Mouse (Mus musculus): ENCODE data around the gene Wfdc6b. TPM values are rescaled to one million over a fixed set of nuclear protein-coding genes. Genes with fewer than 3 reads are reported as not detected.

The Wfdc6b gene
- polyA plus RNA-seq, 1 experiment from 2014 or later: not detected

DNA sequence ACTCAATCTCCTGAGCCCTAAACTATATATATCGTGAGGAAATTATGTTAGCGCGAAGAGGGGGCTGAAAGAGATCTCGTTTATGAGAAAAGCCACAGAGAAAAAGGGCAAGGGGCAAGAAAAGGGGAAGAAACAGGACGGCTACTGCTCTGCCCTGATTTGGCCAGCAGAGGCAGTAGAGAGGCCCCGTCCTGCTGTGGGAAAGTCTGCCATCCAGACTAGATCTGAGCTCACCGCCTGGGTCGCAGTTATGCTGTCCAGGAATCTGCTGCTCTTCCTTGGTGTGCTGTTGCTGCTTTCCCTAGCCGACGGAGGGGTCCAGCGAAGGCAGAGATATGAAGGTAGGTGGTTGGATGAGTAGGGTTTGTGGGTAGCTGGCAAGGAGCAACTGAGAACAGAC is 42.5 kb downstream of the Wfdc6b start, which contains the start of gene Wfdc10:
Gene Wfdc10, plus strand, starts transcription at position 189 of the 400 bp plus-strand sequence.
- H3K27ac ChIP-seq: no peak within 1 kb of the TSS
- H3K4me1 ChIP-seq (replicated peaks; ENCODE audit: insufficient read depth, low read length): no peaks in the 10 kb centered on the region
- H3K9me3 ChIP-seq (replicated peaks; ENCODE audit: low read length): no peaks in the 10 kb centered on the region
- peak; percentile 57 for DNase-seq (ENCODE audit: low spot score)
- no peak within 1 kb of the TSS for H3K9ac ChIP-seq (ENCODE audit: low read depth, low read length)
- H3K36me3 ChIP-seq (ENCODE audit: insufficient read depth, low read length): no peaks in the 10 kb centered on the region
- no peak for ATAC-seq (replicated peaks; ENCODE audit: low FRiP score, low read depth)
- H3K27me3 ChIP-seq (ENCODE audit: insufficient read depth, low read length): no peaks in the 10 kb centered on the region
- H3K4me2 ChIP-seq (ENCODE audit: low read length): no peak within 1 kb of the TSS
- H3K4me3 ChIP-seq (replicated peaks; ENCODE audit: low read depth, low read length): no peak within 1 kb of the TSS
- 20% methylated on average over 11 of the region's 11 CpGs for WGBS
- peak; percentile 80 for TF ChIP-seq CTCF (IDR thresholded peaks at IDR 0.05; ENCODE audit: low read depth)

GRCm38 (mm10) chr2:164656483-164656882 is 43.2 kb downstream of the Wfdc6b start, which contains the start of gene Wfdc9:
Wfdc9 (minus strand) TSS chr2:164656583.
- Histone ChIP-seq H3K9ac (ENCODE audit: low read depth, low read length) (no peak within 1 kb of the TSS), H3K4me3 (replicated peaks; ENCODE audit: low read depth, low read length) (no peak within 1 kb of the TSS), H3K4me1 (replicated peaks; ENCODE audit: insufficient read depth, low read length) (no peaks in the 10 kb centered on the region), H3K9me3 (replicated peaks; ENCODE audit: low read length) (no peaks in the 10 kb centered on the region), H3K36me3 (ENCODE audit: insufficient read depth, low read length) (no peaks in the 10 kb centered on the region), H3K4me2 (ENCODE audit: low read length) (no peak within 1 kb of the TSS), H3K27me3 (ENCODE audit: insufficient read depth, low read length) (no peaks in the 10 kb centered on the region), H3K27ac (no peak within 1 kb of the TSS)
- no peak for TF ChIP-seq CTCF (IDR thresholded peaks at IDR 0.05; ENCODE audit: low read depth)
- ATAC-seq (replicated peaks; ENCODE audit: low FRiP score, low read depth): no peak
- WGBS: 85% methylated on average over 9 of the region's 9 CpGs
- no peak for DNase-seq (ENCODE audit: low spot score)

- DNase-seq (ENCODE audit: low spot score): no peak
- no peak for ATAC-seq (replicated peaks; ENCODE audit: low FRiP score, low read depth)
- H3K27ac ChIP-seq: no peak overlapping the region
- WGBS: 85% methylated on average over 7 of the region's 7 CpGs
- no peak overlapping the region for H3K4me2 ChIP-seq (ENCODE audit: low read length)
- H3K4me1 ChIP-seq (replicated peaks; ENCODE audit: insufficient read depth, low read length): no peaks in the 10 kb centered on the region
- no peaks in the 10 kb centered on the region for H3K36me3 ChIP-seq (ENCODE audit: insufficient read depth, low read length)
- no peaks in the 10 kb centered on the region for H3K27me3 ChIP-seq (ENCODE audit: insufficient read depth, low read length)
- no peaks in the 10 kb centered on the region for H3K9me3 ChIP-seq (replicated peaks; ENCODE audit: low read length)
- no peak overlapping the region for H3K9ac ChIP-seq (ENCODE audit: low read depth, low read length)
- no peak for TF ChIP-seq CTCF (IDR thresholded peaks at IDR 0.05; ENCODE audit: low read depth)
- no peak overlapping the region for H3K4me3 ChIP-seq (replicated peaks; ENCODE audit: low read depth, low read length)
Measured at GRCm38 (mm10) chr2:164664851-164665250, 51.5 kb downstream of the Wfdc6b start.

Other genes starting within 250 kb of the Wfdc6b start
- gene Slpi, start 224.4 kb upstream of the Wfdc6b start, polyA plus RNA-seq (2015; fragmentation: Nextera tagmentation; extraction: Ambion mirVana): 4.8 and 9.6 TPM in 2 replicates
- gene Rbpjl, start 210.4 kb upstream of the Wfdc6b start, polyA plus RNA-seq (2015; fragmentation: Nextera tagmentation; extraction: Ambion mirVana): not detected in 2 replicates
- gene Matn4, start 208.4 kb upstream of the Wfdc6b start, polyA plus RNA-seq (2015; fragmentation: Nextera tagmentation; extraction: Ambion mirVana): 0.46 and 0.62 TPM in 2 replicates
- 183 and 227 TPM in 2 replicates for gene Sdc4, start 169.6 kb upstream of the Wfdc6b start, polyA plus RNA-seq (2015; fragmentation: Nextera tagmentation; extraction: Ambion mirVana)
- 83.0 and 83.1 TPM in 2 replicates for gene Sys1, start 156.6 kb upstream of the Wfdc6b start, polyA plus RNA-seq (2015; fragmentation: Nextera tagmentation; extraction: Ambion mirVana)
- 22.8 and 23.3 TPM in 2 replicates for gene Gm20458, start 152.6 kb upstream of the Wfdc6b start, polyA plus RNA-seq (2015; fragmentation: Nextera tagmentation; extraction: Ambion mirVana)
- gene Trp53tg5, start 139.8 kb upstream of the Wfdc6b start, polyA plus RNA-seq (2015; fragmentation: Nextera tagmentation; extraction: Ambion mirVana): not detected in 2 replicates
- 22.5 and 23.3 TPM in 2 replicates for gene Dbndd2, start 127.4 kb upstream of the Wfdc6b start, polyA plus RNA-seq (2015; fragmentation: Nextera tagmentation; extraction: Ambion mirVana)
- gene Pigt, start 116.0 kb upstream of the Wfdc6b start, polyA plus RNA-seq (2015; fragmentation: Nextera tagmentation; extraction: Ambion mirVana): 76.9 and 86.3 TPM in 2 replicates
- gene Wfdc2, start 51.1 kb upstream of the Wfdc6b start, polyA plus RNA-seq (2015; fragmentation: Nextera tagmentation; extraction: Ambion mirVana): 715 and 716 TPM in 2 replicates
- gene Spint3, start 40.1 kb upstream of the Wfdc6b start, polyA plus RNA-seq (2015; fragmentation: Nextera tagmentation; extraction: Ambion mirVana): not detected in 2 replicates
- gene Wfdc6a, start 28.1 kb upstream of the Wfdc6b start, polyA plus RNA-seq (2015; fragmentation: Nextera tagmentation; extraction: Ambion mirVana): not detected in 2 replicates
- gene Eppin, start 19.9 kb upstream of the Wfdc6b start, polyA plus RNA-seq (2015; fragmentation: Nextera tagmentation; extraction: Ambion mirVana): 0.16 TPM in 1 of 2 replicates, not detected in the other
- gene Wfdc8, start 104 bp downstream of the Wfdc6b start, polyA plus RNA-seq (2015; fragmentation: Nextera tagmentation; extraction: Ambion mirVana): 0.05 TPM in 1 of 2 replicates, not detected in the other
- 0.17 TPM in 1 of 2 replicates, not detected in the other for gene Wfdc16, start 25.3 kb downstream of the Wfdc6b start, polyA plus RNA-seq (2015; fragmentation: Nextera tagmentation; extraction: Ambion mirVana)
- 0.34 and 0.38 TPM in 2 replicates for gene Wfdc10, start 42.5 kb downstream of the Wfdc6b start, polyA plus RNA-seq (2015; fragmentation: Nextera tagmentation; extraction: Ambion mirVana)
- not detected in 2 replicates for gene Wfdc9, start 43.1 kb downstream of the Wfdc6b start, polyA plus RNA-seq (2015; fragmentation: Nextera tagmentation; extraction: Ambion mirVana)
- not detected in 2 replicates for gene Wfdc11, start 60.6 kb downstream of the Wfdc6b start, polyA plus RNA-seq (2015; fragmentation: Nextera tagmentation; extraction: Ambion mirVana)
- 1.4 and 1.6 TPM in 2 replicates for gene Wfdc13, start 71.6 kb downstream of the Wfdc6b start, polyA plus RNA-seq (2015; fragmentation: Nextera tagmentation; extraction: Ambion mirVana)
- gene Spint4, start 85.0 kb downstream of the Wfdc6b start, polyA plus RNA-seq (2015; fragmentation: Nextera tagmentation; extraction: Ambion mirVana): 0.84 and 1.4 TPM in 2 replicates
- not detected in 2 replicates for gene Spint5, start 101.8 kb downstream of the Wfdc6b start, polyA plus RNA-seq (2015; fragmentation: Nextera tagmentation; extraction: Ambion mirVana)
- 0.64 and 1.1 TPM in 2 replicates for gene Wfdc3, start 132.4 kb downstream of the Wfdc6b start, polyA plus RNA-seq (2015; fragmentation: Nextera tagmentation; extraction: Ambion mirVana)
- gene Dnttip1, start 132.5 kb downstream of the Wfdc6b start, polyA plus RNA-seq (2015; fragmentation: Nextera tagmentation; extraction: Ambion mirVana): 58.5 and 62.4 TPM in 2 replicates
- 132 and 156 TPM in 2 replicates for gene Ube2c, start 156.4 kb downstream of the Wfdc6b start, polyA plus RNA-seq (2015; fragmentation: Nextera tagmentation; extraction: Ambion mirVana)
- gene Tnnc2, start 166.4 kb downstream of the Wfdc6b start, polyA plus RNA-seq (2015; fragmentation: Nextera tagmentation; extraction: Ambion mirVana): 0.45 and 1.0 TPM in 2 replicates
- 19.9 and 21.7 TPM in 2 replicates for gene Snx21, start 172.3 kb downstream of the Wfdc6b start, polyA plus RNA-seq (2015; fragmentation: Nextera tagmentation; extraction: Ambion mirVana)
- 28.7 and 33.2 TPM in 2 replicates for gene Acot8, start 191.4 kb downstream of the Wfdc6b start, polyA plus RNA-seq (2015; fragmentation: Nextera tagmentation; extraction: Ambion mirVana)
- gene Zswim3, start 191.6 kb downstream of the Wfdc6b start, polyA plus RNA-seq (2015; fragmentation: Nextera tagmentation; extraction: Ambion mirVana): 5.2 and 5.4 TPM in 2 replicates
- 15.5 and 15.8 TPM in 2 replicates for gene Zswim1, start 209.2 kb downstream of the Wfdc6b start, polyA plus RNA-seq (2015; fragmentation: Nextera tagmentation; extraction: Ambion mirVana)
- not detected in 2 replicates for gene Spata25, start 215.0 kb downstream of the Wfdc6b start, polyA plus RNA-seq (2015; fragmentation: Nextera tagmentation; extraction: Ambion mirVana)
- gene Ctsa, start 219.4 kb downstream of the Wfdc6b start, polyA plus RNA-seq (2015; fragmentation: Nextera tagmentation; extraction: Ambion mirVana): 219 and 254 TPM in 2 replicates
- 9.2 and 9.4 TPM in 2 replicates for gene Neurl2, start 219.9 kb downstream of the Wfdc6b start, polyA plus RNA-seq (2015; fragmentation: Nextera tagmentation; extraction: Ambion mirVana)
- gene Pltp, start 244.2 kb downstream of the Wfdc6b start, polyA plus RNA-seq (2015; fragmentation: Nextera tagmentation; extraction: Ambion mirVana): 43.9 and 45.4 TPM in 2 replicates